Mouse (Mus musculus) liver, postnatal 0 days (tissue): ENCODE data around the gene Hnrnpd.

Source experiments
- CTCF ChIP-seq: sonication (generic); IDR thresholded peaks from 2 replicates; pipeline ENCODE4 v1.5.1; 2016; ENCODE audit warnings: antibody characterized with exemption, low read depth
- EP300 ChIP-seq: IDR thresholded peaks from 2 replicates; pipeline ENCODE4 v1.6.1; 2016; ENCODE audit warnings: antibody characterized with exemption, low read depth, mild to moderate bottlenecking

GRCm38 (mm10) chr5:99959960-99960359 is 18.8 kb downstream of the Hnrnpd start:
- TF ChIP-seq EP300 (no peak), CTCF (no peak)
